Mouse (Mus musculus): ENCODE measurements around the gene Vac14.

Vac14 gene

DNA sequence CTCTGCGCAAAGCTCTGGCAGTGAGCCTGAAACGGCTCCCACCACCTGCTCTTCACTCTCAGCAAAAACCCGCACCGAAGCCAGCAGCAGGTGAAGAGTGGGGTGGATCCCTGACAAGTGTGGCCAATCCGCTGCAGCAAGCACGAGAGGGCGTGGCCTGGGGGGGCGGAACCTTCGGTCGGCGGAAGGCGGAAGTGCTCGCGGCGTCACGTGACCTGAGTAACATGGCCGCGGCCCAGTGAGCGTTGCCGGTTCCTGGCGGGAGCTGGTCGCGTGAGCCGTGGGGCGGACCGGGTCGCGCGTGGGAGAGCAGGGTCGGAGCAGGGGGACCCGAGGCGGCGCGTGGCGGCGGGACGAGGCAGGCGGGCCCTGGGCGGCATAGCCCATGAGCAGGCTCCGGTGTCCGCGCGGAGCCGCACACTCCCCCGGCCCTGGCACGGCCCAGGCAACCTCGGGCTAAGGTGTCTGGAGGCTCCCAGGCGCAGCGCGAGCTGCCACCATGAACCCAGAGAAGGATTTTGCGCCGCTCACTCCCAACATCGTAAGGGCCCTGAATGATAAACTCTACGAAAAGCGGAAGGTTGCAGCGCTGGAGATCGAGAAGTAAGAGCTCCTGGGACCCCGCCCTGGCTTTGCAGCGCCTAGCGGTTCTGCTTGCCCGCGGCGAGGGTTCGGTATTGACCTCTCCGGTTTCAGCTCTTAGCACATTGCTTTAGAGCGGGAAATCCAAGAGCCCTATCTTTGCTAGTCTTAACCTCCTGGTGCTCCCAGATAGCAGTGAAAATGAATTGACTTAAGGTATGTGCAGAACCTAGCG lies at the start of gene Vac14:
Gene Vac14 (plus strand): TSS at position 195 of the 817 bp plus-strand sequence.
- DNase-seq (ENCODE audit: extremely low read depth, low read depth) = peak; percentile 78

DNA sequence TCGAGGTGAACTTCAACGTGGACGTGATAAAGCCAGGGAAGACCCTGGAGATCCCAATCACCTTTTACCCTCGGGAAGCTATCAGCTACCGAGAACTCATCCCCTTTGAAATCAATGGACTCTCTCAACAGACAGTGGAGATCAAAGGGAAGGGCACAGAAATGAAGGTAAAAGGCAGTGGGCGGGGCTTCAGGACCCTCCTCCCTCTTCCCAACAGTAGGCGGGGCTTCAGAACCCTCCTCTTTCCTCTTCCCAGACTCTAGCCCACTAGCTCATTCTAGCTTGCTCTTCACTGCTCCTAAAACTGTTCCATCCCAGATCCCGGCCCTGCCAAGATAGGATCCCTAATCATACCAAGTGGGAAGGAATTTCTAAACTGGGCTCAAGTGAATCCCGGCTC lies 25.7 kb upstream of the Vac14 start:
- DNase-seq (ENCODE audit: extremely low read depth, low read depth) = no peak

DNA sequence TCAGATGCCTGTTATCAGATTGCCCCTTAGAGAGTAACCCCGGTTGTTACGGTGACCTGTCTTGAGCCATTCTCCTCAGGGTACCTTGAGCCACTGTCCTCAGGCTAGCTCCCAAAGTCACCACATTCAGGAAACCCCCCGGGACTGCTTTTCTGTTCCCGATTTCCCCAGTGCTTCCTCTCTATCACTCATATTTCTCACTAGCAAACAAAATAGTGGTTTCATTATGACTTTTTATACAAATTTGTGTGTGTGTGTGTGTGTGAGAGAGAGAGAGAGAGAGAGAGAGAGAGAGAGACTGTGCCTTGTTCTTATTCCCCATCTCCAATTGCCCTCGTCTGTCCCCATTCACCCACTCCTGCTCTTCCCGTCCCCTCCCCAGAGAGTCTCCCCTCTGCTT lies 24.2 kb upstream of the Vac14 start:
- DNase-seq (ENCODE audit: extremely low read depth, low read depth) = no peak

DNA sequence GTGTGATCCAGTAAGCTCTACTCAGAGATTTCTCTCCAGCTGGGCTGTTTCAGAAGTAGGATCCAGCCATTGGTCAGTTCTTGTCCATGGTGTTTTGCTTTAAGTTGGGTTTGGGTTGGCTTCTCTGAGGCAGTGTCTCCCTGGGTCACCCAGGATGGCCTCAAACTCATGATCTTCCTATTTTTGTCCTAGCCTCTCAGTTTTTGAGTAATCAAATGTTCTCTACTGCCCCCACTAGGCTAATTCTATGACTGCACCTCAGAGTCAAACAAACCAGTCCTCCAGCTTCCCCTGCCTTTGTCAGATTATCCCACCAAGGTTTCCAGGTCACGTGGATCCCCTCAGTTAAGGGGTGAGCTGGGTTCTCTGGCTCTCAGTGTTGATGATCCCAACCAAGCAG lies 13.8 kb upstream of the Vac14 start:
- peak; percentile 22 for DNase-seq (ENCODE audit: extremely low read depth, low read depth)

DNA sequence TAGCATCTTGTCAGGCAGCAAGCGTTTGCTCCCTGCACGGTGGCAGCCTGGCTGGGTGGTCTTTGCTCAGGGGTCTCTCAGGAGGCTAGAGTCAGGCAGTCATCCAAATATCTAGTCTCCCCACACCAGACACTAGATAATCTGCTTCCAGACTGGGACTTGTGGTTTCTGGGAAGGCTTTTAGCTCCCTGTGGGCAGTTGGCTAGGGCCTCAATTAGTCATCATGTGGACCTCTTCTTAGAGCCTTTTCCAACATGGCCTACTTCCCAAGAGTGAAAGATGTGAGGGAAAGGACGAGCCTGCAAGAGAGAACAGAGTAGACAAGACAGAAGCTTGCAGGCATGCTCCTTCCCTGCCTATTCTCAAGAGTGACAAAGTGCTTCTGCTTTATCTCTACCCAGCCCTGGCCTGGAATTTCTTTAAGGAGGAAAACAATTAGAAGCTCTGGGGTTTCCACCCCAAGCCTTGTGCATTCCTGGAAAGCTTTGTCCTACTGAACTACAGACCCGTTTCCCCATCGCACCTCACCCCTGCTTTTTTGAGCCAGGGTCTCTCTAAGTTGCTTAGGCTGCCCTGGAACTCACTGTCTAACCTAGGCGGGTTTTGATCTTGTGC lies 12.9 kb upstream of the Vac14 start:
- DNase-seq (ENCODE audit: extremely low read depth, low read depth) = no peak

DNA sequence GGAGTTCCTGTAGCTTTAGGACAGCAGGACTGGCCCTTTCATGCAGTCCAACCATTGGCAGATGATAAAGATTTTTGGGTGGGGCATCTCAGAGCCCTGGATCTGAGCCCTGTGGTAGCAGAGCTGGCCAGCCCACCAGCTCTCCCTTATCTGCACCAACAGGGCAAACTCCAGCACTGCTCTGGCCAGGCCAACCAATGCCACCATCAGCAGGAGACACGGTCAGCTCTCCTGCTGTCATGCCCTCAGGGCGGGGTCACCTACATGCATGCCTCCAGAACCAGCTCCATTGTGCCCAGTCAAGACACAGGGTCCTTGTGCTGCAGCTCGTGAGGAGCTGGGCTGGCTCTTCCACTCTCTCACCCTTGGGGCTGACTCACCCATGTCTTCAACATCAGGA lies 2.7 kb upstream of the Vac14 start:
- no peak for DNase-seq (ENCODE audit: extremely low read depth, low read depth)

DNA sequence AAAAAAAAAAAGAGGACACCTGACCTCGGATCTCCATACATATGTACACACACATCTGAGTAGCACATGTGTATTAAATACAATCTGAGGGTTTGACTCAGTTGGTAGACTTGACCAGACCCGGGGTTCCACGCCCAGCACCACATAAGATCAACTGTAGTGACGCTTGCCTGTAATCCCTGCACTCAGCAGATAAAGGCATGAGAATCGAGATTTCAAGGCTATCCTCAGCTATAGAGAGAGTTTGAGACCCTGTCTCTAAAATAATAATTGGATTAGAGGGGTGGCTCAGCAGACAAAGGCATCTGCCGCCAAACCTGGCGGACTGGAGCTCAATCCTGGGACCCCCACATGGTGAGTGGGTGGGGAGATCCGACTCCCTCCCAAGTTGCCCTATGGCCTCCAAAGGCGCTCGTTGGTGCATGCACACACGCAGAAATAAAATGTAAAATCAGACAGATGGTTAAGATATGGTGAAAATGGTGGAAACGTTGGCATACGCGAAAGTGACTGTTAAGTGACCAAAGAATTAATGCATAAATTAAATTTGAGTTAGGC lies 505 bp upstream of the Vac14 start:
- no peak for DNase-seq (ENCODE audit: extremely low read depth, low read depth)

DNA sequence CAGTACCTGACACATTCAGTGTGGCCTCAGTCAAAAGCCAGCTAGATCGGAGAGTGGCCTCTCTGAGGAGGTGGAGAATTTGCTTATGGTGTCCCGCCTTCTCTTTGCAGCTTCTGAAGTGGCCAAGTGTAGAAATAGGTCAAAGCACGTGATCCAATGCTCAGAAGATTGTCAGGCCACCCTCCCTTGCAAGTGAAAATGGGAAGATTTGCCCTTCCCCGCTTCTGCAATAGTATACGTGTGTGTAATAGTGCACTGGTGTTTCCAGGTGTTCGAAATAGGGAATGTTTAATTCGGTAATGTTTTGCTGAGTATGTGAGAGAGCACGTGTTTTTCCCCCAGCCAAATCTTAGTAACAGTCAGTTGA lies 806 bp downstream of the Vac14 start:
- DNase-seq (ENCODE audit: extremely low read depth, low read depth) = peak; percentile 33

DNA sequence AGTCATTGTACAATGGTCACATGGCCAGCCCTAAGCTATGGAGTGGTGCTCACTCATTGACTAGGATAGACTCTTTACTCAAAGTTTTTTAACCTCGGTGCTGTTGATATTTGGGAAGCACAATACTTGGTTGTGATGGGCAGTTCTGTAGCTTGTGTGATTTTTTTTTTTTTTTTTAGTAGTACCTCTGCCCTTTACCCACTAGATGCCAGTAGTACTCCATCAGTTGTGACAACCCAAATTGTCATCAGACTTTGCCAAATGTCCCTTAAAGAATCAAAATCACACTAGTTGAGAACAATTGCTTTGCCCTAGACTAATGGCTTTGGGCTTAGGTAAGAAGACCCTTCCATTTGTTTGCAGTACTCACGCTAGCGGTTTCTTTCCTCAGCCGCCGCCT lies 1.5 kb downstream of the Vac14 start:
- DNase-seq (ENCODE audit: extremely low read depth, low read depth) = no peak

DNA sequence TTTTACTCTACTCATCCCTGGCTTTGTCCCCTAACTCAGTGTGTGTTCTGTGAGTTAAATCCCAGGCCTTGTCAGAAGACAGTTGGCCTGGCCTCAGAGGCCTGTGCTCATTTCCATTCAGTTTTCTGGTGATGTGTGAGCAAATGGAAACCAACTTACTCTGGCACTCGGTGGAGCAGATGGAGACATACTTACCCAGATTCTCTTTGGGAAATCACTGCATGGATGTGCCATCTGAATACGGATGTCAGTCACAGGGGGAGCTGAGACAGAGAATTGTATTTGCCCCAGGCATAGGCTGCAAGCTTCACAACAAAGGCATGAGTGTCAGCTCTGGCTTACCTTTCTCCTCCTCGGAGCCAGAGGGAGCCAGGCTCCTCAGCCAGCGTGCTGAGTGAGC lies 8.0 kb downstream of the Vac14 start:
- DNase-seq (ENCODE audit: extremely low read depth, low read depth) = no peak

DNA sequence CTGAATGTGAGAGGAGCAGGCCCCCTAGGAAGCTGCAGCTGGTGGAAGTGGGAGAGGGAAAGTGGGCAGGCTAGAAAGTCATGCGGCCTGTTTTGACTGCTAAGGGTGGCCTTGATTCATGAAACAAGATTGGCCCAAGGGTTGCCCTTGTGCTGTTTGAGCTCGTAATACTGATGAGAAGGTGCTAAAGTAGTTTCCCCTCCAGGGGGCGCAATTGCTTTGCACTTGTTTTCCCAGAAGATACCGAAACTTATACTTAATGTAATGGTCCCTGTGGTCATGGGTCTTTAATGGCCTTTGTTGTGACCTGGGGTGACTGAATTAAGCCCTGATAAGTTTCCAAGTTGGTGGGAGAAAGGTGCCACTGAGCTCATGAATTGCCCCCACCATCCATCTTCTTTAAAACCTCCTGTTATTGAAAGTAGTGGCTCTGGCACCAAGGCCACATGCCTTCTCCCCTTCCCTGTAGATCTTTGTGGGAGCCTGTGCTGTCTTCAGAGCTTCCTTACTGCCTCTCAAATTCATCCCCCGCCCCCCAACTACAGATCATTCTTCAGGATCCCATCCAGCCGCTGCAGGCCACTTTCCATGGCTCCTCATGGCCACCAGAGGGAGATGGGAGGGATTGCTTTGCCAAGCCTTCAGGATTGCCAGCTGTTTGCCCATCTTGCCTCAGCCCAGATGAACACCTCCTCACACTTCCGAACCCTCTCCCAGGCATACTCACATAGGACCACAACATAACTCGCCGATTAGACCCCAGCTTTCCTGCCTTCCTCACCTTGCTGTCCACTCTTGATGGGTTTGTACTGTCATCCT lies 11.1 kb downstream of the Vac14 start:
- DNase-seq (ENCODE audit: extremely low read depth, low read depth) = no peak

DNA sequence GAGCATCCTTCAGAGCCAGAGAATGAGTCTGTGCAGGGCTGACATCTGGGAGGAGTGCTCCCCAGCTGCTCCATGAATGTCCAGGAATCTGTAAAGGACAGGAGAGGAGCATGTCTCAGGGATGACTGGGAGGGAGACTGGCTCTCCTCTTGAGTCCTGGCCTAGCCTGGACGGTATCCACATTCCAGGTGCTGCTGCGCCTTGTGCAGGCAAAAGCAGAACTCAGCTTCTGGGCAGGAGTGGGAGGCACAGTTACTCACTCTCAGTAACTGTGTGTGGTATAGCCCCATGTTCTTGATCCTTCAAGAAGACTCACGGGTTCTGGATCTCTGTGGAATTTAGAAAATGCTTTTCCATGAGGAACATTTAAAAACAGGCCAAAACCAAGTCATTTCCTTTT lies 11.7 kb downstream of the Vac14 start:
- DNase-seq (ENCODE audit: extremely low read depth, low read depth) = no peak

DNA sequence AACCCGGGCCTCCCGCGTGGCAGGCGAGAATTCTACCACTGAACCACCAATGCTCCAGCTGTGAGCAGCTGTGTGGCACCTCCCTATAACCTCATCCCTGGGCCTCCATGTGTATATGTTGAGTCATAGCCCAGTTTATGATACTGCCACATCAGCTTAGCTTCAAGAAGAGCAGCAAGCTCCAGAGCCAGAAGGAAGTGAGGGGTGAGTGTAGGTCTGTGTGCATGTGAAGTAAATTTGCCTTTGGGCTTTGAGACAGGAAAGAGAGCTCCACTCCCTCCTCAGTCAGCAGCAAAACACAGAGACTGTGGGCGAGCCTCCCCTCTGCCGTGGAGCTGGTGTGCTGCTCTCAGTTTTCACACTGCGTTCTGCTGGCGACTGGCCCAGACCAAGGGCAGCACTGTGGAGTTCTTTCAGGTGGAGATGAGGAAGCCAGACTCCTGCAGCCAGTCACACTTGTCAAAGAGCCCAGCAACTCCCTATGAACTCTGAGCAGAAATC lies 12.2 kb downstream of the Vac14 start:
- DNase-seq (ENCODE audit: extremely low read depth, low read depth) = no peak

DNA sequence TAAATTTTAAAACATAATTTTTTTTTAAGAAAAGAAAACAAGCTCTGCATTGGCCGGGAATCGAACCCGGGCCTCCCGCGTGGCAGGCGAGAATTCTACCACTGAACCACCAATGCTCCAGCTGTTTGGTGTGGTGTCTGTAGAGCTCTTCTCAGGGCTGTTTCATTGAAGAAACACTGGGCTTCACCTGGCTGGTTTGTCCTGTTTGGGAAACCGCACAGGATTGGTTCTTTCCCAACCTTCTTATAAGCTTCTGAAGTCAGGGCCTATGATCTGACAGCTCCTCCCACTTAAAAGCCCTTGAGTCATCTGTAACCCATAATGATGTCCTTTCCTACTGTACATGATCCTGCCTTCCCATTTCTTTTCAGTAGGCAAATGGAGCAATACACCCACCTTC lies 12.8 kb downstream of the Vac14 start:
- no peak for DNase-seq (ENCODE audit: extremely low read depth, low read depth)

DNA sequence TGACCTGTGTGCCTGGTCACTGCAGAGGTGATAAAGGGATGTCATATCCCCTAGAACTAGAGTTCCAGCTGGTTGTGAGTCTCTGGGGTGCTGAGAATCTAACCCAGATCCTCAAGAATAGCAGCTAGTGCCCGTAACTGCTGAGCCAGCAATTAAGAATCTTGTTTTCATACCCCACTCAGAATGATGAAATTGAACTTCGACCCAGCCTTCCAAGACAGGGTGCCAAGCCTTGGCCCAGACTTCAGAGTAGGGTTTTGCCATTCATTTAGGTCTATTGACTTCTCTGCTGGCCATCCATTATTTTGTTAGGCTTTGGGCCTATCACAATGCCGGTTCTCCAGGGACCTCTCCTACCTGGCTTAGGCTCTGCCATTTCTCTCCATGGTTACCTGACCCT lies 15.4 kb downstream of the Vac14 start:
- DNase-seq (ENCODE audit: extremely low read depth, low read depth) = no peak

DNA sequence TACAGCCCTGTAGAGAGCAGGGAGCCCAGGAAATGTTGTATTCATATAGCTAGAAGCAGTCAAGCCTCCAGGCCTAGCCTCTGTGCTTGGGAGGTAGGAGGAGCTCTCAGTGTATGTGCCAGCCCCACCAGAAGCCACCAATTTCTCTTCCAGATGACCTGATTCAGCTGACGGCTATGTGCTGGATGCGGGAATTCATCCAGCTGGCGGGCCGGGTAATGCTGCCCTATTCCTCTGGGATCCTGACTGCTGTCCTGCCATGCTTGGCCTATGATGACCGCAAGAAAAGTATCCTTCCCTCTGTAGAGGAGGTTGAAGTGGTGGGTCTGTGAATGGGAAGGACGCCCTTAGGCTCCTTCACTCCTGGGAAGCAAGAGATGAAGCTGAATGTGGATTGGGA lies 17.8 kb downstream of the Vac14 start:
- DNase-seq (ENCODE audit: extremely low read depth, low read depth) = no peak

DNA sequence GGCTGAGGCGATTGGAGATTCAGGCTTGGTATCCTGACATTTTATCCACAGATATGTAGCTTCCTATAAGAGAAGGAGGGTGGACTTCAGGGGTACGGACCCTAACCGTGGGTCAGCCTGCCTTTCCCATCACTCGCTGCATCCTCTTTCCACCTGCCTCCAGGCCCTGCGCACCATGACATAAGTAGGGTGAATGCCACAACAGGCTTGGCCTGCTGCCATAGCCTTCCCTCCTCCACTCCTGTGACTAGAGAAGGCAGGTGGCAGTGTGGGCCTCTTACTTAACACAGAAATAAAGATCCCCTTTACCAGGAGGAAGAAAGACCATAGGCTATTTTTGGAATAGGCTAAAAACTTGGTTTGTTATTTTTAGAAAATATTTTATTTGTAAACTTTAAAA lies 23.9 kb downstream of the Vac14 start:
- DNase-seq (ENCODE audit: extremely low read depth, low read depth) = no peak

DNA sequence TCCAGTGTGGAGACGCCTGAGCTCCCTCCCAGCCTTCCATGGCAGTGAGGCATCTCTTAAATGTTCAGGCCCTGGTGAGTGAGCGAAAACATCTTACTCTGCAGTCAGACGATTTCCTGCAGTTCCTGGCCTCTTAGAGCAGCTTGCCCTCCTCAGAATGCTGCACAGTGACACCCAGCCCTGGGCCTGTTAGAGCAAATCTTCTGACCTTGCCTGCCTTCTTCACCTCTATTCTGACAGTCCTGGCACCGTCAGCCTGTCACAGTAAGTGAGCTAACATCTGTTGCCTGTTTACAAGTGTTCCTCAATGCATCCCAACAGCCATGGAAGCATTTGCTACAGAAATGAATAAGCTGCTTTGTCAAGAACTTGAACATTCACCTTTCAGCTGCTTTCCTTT lies 24.8 kb downstream of the Vac14 start:
- no peak for DNase-seq (ENCODE audit: extremely low read depth, low read depth)

DNA sequence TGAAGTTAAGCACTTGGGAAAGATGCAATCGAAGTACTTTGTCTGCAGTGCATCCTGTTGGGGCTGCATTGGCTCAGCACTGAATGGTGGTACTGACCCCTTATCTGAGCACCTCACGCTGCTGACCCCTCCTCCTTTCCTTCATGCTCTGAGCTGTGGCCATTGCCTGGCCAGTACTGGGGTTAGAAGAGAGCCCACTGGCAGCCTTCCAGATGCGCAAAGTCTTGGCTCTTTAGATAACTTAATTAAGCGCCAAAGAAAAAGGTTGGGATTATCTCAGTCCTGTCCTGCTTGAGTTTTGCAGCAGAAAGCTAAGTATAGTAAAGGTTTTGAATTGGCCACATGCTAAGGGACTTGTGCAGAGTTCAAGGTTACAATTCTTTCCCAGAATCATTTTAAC lies 26.0 kb downstream of the Vac14 start:
- DNase-seq (ENCODE audit: extremely low read depth, low read depth) = no peak

DNA sequence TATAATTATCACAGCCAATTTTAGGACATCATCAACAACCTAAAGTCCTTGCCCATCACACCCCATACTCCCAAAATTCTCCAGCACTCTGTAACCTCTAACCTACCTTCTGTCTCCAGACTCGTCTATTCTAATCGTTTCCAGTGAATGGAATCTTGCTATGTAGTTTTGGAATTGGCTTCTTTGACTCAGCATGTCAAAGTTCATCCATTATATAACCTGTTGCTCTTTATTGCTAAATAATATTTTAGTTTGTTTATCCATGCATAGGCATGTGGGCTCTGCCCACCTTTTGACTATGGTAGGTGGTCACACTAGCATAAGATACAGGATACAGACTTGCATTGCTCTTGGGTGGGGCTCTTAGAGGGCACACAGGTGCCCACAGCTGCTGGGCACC lies 26.5 kb downstream of the Vac14 start:
- DNase-seq (ENCODE audit: extremely low read depth, low read depth) = no peak

DNA sequence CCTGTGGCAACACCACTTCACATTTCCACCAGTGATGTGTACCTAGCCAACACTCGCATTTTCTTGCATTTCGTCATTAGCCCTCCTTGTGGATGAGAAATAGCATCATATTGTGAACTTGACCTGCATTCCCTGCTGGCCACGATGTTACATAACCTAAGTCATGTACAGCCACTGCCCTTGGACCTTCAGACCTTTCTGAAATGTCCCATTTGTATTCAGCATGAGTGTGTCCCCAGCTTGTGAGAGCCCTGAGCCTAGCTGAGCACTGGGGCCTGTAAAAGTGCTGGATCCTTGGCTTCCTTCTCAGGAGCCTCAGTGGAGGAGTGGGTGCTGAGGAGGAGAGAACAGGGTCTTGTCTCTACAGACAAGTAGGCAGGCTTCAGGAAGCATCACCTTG lies 27.0 kb downstream of the Vac14 start:
- DNase-seq (ENCODE audit: extremely low read depth, low read depth) = no peak

DNA sequence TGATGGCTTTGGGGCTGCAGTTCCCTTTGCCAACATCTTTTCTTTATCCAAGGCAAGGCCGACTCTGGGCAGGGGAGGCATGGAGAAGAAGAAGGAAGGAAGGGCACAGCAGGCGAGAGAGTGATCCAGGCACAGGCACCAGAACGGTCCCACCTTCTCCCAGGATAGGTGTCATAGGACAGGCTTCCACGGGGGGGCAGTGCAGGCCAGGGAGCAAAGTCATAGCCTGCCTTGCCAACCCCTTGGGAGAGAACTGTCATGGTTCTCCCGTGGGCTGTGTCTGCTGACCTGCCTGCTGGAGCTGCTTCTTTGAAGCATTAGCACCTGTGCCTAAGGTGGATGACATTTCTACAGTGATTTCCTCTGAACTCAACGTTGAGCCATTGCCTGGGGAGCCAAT lies 27.7 kb downstream of the Vac14 start:
- DNase-seq (ENCODE audit: extremely low read depth, low read depth) = no peak

All from MEL-GATA-1-ER (cell line).